Comparison of ENCODE assay signal across 9 mouse cellular contexts in genomic region chr6:146405380-146405779, GRCm38 (mm10).
A peak's percentile ranks its signal among the peaks of the same experiment; 100 is the strongest.
DNase-seq lines count a peak whose midpoint lies in the region; ATAC-seq and TF ChIP-seq lines count a peak whose summit lies in the region.
"Had no signal": no experiment of that assay in that cellular context is flagged by ENCODE, and none has a peak within 500 bp of the region (broad histone marks: within the 10 kb centered on the region; RNA-seq: fewer than 3 reads in every experiment).

No protein-coding gene starts in this region.

- H3K27me3 ChIP-seq in heart, adult 2 months (ENCODE audit: control insufficient read depth, insufficient read depth, low read length) = no peaks in the 10 kb centered on the region
- H3K27me3 ChIP-seq in heart, embryonic 11.5 days (ENCODE audit: control insufficient read depth, insufficient read depth, low read length) = no peaks in the 10 kb centered on the region
- H3K27me3 ChIP-seq in neural tube, embryonic 11.5 days (ENCODE audit: control insufficient read depth, insufficient read depth, low read length) = no peaks in the 10 kb centered on the region
- H3K27me3 ChIP-seq: embryonic facial prominence, embryonic 13.5 days had no signal

- TF ChIP-seq EP300 in heart, adult 2 months (IDR thresholded peaks at IDR 0.05; ENCODE audit: insufficient read depth, low read depth, low read length) = no peak

- no peaks in the 10 kb centered on the region for H3K36me3 ChIP-seq in heart, adult 2 months (ENCODE audit: control insufficient read depth, insufficient read depth, low read length)
- H3K36me3 ChIP-seq in heart, embryonic 11.5 days (ENCODE audit: control insufficient read depth, insufficient read depth, low read length) = no peaks in the 10 kb centered on the region
- H3K36me3 ChIP-seq in neural tube, embryonic 11.5 days (ENCODE audit: control insufficient read depth, insufficient read depth, low read length) = no peaks in the 10 kb centered on the region
- H3K36me3 ChIP-seq: embryonic facial prominence, embryonic 13.5 days had no signal

- no peaks in the 10 kb centered on the region for H3K9me3 ChIP-seq in heart, embryonic 11.5 days (replicated peaks; ENCODE audit: control insufficient read depth, low read length)
- no peaks in the 10 kb centered on the region for H3K9me3 ChIP-seq in neural tube, embryonic 11.5 days (ENCODE audit: control insufficient read depth, low read length)
- H3K9me3 ChIP-seq: embryonic facial prominence, embryonic 13.5 days had no signal

- 55% methylated on average over 6 of the region's 6 CpGs for WGBS in heart, adult 2 months
- 49% methylated on average over 6 of the region's 6 CpGs for WGBS in heart, embryonic 11.5 days (ENCODE audit: insufficient replicate concordance)
- 54% methylated on average over 6 of the region's 6 CpGs for WGBS in neural tube, embryonic 11.5 days

- no peak overlapping the region for H3K4me2 ChIP-seq in heart, embryonic 11.5 days
- H3K4me2 ChIP-seq in neural tube, embryonic 11.5 days (ENCODE audit: low read depth) = no peak overlapping the region
- H3K4me2 ChIP-seq: embryonic facial prominence, embryonic 13.5 days had no signal

- peak; percentile 17 to 53 for DNase-seq in heart, adult 2 months
- DNase-seq in spleen, adult 12 weeks (ENCODE audit: low spot score) = peak; percentile 44
- DNase-seq in spleen, postnatal 36 days (ENCODE audit: low spot score in 2 of 2) = no peak
- peak; percentile 53 for DNase-seq in brain, adult 2 months (ENCODE audit: low read depth, low spot score)
- DNase-seq in kidney, postnatal 4 days = peak; percentile 67 to 69
- DNase-seq in neural tube, embryonic 11.5 days (ENCODE audit: low spot score) = peak; percentile 69
- DNase-seq in Muller cell, postnatal 12 days (ENCODE audit: inconsistent ontology term) = no peak

- no peak overlapping the region for H3K9ac ChIP-seq in heart, adult 2 months (ENCODE audit: low read depth, low read length)
- H3K9ac ChIP-seq in heart, embryonic 11.5 days (ENCODE audit: low read depth, low read length) = no peak overlapping the region
- H3K9ac ChIP-seq in neural tube, embryonic 11.5 days (ENCODE audit: low read length) = no peak overlapping the region
- H3K9ac ChIP-seq: embryonic facial prominence, embryonic 13.5 days had no signal

- TF ChIP-seq CTCF in heart, adult 2 months (IDR thresholded peaks at IDR 0.05) = peak; percentile 94

- H3K4me1 ChIP-seq in heart, adult 2 months (ENCODE audit: control insufficient read depth, insufficient read depth, low read length) = peaks cover under 1% of the 10 kb centered on the region; the same call in 1 of the 2 replicates
- H3K4me1 ChIP-seq in heart, embryonic 11.5 days (ENCODE audit: control insufficient read depth, insufficient read depth, low read length) = peaks cover 2% of the 10 kb centered on the region; the same call in 1 of the 2 replicates
- no peaks in the 10 kb centered on the region for H3K4me1 ChIP-seq in neural tube, embryonic 11.5 days (ENCODE audit: control insufficient read depth, insufficient read depth, low read length)

- ATAC-seq in heart, embryonic 11.5 days (replicated peaks; ENCODE audit: insufficient number of reproducible peaks, low FRiP score, low TSS enrichment) = no peak
- ATAC-seq in neural tube, embryonic 11.5 days (ENCODE audit: insufficient read depth, low FRiP score, low TSS enrichment) = no peak

- H3K79me2 ChIP-seq in heart, adult 2 months (replicated peaks; ENCODE audit: control insufficient read depth, insufficient read depth, low read length) = no peaks in the 10 kb centered on the region

- H3K27ac ChIP-seq in heart, adult 2 months = no peak overlapping the region
- H3K27ac ChIP-seq in heart, embryonic 11.5 days (ENCODE audit: low read depth, low read length) = no peak overlapping the region
- no peak overlapping the region for H3K27ac ChIP-seq in neural tube, embryonic 11.5 days (ENCODE audit: low read depth, low read length)
- H3K27ac ChIP-seq: embryonic facial prominence, embryonic 13.5 days had no signal

- intact Hi-C loops in heart, adult 2 months (cut with DNase I) = loop anchor here (10.0 kb wide), 1 partner anchor 581 kb away; no protein-coding TSS in a partner anchor

- no peak overlapping the region for H3K4me3 ChIP-seq in heart, adult 2 months
- no peak overlapping the region for H3K4me3 ChIP-seq in heart, embryonic 11.5 days (ENCODE audit: low read depth, low read length)
- H3K4me3 ChIP-seq in neural tube, embryonic 11.5 days (ENCODE audit: low read depth, low read length) = no peak overlapping the region
- H3K4me3 ChIP-seq: embryonic facial prominence, embryonic 13.5 days had no signal

- TF ChIP-seq POLR2A in heart, adult 2 months (IDR thresholded peaks at IDR 0.05; ENCODE audit: insufficient read depth, low read depth, low read length) = no peak

Comparison
In these comparisons a context has a peak if more than half of its experiments do, and no peak if none do; other contexts are left out.
1. DNase-seq: peak in heart, adult 2 months (2 of 2), spleen, adult 12 weeks (single experiment), brain, adult 2 months (single experiment), kidney, postnatal 4 days (2 of 2) and neural tube, embryonic 11.5 days (single experiment); none in spleen, postnatal 36 days (0 of 2) and Muller cell, postnatal 12 days (single experiment).